Mouse (Mus musculus) layer of hippocampus, adult 18-20 months (tissue): ENCODE results near the gene Rab11fip4. TPM values are rescaled to one million over a fixed set of nuclear protein-coding genes. Genes with fewer than 3 reads are reported as not detected.

Experiments used
- DNase-seq, 2 experiments: peaks; one replicate each; pipeline ENCODE4 v3.0.0; 2022; ENCODE audit warnings: low spot score in 2 of 2
- long read RNA-seq: library from polyadenylated mRNA; stranded (forward); transcript quantifications from one replicate; pipeline ENCODE4 v2.0.0, GENCODE M21; 2021
- total RNA-seq, 2 experiments: library from RNA; stranded (reverse); gene quantifications; 2 replicates each; pipeline ENCODE4 v1.2.3; 2021

Rab11fip4 gene
- 100 to 1,000 TPM; 171 to 175 TPM for total RNA-seq
- long read RNA-seq, full-length matches to known transcripts = 69 of 163 reads
- long read RNA-seq, partial matches to known transcripts = 13 of 163 reads
- long read RNA-seq, other reads (novel, unspliced or antisense) = 81 of 163 reads

DNA sequence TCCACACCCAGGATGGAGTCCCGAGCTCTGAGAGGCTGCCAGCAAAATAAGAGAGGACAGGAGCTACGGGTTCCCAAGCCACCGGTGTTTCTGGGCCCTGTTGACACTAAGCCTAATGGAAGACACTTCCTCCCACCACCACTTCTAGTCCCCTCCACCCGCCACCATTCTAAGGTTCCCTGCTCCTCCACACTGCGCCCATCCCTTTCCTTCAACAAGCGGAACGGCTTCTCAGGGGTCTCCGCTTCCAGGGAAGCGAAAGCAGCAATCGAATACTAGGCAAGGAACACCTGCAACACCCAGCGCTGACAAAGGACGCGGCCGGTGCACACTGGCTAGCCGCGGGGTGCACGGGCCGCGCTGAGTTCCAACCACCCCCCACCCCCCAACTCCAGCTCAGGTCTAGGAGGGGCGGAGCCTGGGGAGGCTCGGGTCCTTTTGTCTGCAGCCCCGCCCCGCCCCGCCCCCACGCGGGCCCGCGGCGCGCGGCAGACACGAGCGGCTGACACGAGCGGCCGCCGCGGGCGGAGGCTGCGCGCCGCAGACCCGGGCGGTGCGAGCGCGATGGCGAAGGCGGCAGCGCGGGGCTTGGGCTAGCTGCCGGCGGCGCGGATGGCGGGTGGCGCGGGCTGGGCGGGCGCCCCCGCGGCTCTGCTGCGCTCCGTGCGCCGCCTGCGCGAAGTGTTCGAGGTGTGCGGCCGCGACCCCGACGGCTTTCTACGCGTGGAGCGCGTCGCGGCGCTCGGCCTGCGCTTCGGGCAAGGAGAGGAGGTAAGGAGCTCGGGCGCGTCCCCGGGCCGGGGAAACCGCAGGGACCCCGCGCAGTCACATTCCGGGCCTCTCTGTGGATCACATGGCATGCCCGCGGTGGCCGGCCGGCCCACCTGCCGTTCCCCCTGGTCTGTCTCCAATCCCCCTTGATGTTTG lies at the start of gene Rab11fip4:
Gene Rab11fip4, plus strand, starts transcription at position 549 of the 927 bp plus-strand sequence.
- peak in 1 of 2 experiments; percentile 72 for DNase-seq

DNA sequence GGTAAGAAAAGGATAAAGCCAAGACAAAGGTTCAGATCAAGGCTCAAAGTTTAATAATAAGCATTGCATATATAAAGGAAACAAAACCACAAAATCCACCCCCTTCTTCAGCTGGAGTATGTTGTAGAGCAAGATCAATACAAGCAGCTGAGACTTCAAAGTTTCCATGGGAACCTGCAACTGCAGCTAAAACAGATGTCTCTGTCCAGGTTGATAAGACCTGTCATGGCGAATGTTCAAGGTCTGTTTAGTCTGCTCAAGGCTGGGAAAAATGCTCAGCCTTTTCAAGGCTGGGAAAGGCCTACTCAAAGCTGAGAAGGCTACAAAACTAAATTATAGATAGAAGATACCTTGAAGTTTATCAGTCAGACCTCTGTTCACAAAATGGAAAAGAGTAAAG lies 38.4 kb upstream of the Rab11fip4 start:
- DNase-seq = no peak

DNA sequence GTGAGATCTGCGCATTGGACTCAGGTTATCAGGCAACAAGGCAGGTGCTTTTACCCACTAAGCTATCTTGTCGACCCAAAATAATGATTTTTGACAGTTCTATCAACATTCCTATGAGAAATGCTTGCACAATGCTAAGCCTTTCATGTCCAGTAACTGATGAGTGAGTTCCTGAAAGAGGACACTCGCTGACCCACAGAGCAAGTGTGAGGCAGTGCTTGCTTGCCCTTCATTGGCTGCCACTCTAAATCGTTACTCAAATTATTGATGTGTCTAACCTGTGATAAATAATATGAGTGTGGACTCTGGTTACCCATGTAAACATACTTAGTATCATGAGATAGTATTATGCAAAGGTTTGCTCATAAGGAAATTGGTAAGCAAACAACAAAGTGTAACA lies 30.5 kb upstream of the Rab11fip4 start:
- DNase-seq = no peak

DNA sequence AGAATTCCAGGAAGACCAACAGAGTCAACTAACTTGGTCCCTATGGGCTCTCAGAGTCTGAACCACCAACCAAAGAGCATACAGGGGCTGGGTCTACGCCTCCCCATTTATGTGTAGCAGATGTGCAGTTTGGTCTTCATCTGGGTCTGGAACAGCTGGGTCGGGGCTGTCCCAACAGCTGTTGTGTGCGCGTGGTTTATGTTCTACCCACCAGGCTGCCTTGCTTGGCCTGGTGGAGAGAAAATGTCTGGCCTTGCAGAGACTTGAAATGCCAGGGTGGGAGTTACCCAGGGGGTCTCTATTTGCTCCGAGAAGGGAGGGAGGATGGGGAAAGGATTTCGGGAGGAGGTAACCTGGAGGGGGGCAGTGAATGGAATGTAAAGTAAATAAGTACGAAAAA lies 27.5 kb upstream of the Rab11fip4 start:
- no peak for DNase-seq

DNA sequence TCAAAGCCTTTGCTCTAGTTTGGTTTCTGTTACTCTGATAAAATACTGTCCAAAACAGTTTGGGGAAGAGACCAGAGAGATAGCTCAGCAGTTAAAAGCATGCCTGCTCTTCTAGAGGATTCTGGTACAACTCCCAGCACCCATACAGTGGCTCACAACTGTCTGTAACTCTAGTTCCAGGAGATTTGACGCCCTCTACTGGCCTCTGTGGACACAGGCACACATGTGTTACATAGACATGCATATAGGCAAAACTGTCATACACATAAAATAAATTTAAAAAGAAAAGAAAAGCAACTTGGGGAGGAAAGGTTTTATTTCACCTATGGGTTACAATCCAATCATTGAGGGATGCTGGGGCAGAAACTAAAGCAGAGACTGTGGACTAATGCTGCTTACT lies 24.1 kb upstream of the Rab11fip4 start:
- no peak for DNase-seq

DNA sequence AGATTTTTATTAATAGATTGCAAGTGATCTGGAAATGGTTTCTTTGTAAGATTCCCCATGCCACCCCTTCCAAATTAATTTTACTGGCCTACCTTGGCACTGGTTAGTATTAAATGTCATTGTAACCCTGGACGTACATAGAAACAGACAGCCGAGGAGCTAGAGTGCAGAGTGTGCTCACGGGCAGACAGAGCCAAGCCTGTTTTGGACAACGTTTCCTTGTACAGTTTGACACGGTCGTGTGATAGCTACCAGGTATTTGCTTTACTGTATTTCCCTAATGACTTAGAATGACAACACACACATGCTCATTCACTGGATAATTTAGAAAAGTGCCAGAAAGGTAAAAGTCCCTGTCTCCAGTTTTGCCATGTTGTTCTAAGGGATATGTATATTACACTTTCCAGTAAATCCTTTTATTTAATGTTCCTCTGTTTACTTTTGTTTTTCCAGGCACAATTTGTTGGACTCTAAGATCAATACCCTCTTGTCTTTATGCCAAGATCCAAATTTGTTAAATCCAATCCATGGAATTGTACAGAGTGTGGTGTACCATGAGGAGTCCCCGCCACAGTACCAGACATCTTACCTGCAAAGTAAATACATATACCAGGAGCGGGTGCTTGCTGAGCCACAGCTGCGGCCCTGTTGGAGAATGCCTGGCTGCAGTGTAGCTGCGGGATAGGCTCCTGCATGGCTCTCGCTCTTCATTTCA lies 22.7 kb upstream of the Rab11fip4 start:
- no peak for DNase-seq

DNA sequence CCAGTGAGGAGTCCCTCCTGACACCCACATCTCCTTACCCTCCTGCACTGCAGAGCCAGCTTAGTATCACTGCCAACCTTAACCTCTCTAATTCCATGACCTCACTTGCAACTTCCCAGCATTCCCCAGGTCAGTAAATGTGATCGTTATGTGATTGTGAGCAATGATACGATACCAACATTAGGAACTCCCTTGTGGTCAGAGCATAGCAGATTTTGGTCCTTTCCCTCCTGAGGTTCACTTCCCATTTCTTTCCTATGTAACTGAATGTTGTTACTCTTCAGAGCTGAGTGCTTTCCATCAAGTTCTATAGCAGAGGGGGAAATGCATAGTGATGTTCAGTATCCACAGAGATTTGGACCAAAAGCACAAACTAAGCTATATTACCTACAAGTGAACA lies 20.7 kb upstream of the Rab11fip4 start:
- DNase-seq = no peak

DNA sequence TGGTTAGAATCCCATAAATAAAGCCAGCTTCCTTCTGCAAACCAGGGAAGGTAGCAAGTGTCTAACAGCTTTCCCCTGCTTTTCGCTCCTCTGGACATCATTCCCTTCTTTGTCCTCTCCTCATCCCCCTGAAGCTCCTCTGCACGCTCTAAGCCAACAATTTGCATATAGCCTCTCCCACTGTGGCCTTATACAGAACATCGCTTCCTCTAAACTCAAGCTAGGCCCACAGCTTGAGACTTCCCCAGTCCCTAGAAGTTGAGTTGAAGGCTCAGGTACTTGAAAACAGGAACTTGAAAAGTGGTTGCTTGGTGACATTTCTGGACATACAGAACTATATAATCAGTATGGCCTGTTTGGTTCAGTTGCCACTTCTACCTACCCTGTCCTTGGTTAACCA lies 17.2 kb upstream of the Rab11fip4 start:
- DNase-seq = no peak

DNA sequence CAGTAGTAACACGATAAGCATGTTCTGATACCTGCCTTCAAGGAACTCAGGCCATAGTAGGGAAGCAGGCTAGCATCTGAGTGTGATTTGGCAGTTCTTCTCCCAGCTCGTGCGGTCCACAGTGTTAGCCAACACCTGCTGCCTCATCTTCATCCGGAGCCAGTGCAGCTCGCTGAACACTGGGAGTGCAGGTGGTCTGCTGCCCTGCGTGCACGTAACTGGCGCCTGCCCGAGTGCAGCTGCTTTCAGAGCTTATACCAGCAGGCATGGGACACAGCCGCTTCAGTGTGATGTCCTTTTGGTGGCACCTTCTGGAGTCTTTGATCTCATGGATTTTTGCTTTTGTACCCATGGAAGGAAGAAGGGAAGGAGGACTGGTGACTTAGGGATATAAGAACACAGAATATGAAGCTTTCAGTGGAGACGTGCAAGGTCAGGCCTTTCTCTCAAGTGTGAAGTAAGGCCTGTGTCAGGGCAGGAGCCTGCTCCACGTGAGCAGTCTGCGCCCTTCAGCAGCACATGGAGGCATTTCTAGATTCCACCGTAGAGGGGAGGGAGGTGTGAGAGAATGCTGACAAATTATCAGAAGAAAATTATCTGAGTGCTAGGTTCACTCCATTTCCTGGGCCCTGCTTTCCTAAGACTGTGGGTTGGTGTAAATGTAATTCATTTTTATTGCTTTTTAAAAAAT lies 15.5 kb upstream of the Rab11fip4 start:
- DNase-seq = no peak

DNA sequence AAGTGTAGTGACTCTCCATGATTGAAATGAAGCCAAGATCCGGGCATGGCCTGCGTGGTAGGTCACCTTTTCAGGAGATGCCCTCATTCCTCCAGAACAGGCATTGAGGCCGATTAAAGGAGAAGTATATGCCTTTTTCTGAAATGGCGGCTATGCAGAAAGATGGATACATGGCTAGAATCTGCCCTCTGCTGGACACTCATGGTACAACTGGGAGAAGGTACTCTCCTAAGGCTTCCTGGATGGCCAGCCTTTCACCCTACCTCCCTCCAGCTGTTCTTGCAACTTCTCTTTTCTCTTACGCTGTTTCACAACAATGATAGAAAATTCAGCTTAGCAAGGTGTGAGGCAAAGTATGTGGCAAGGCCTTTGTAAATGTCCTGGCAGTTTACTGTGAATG lies 13.3 kb upstream of the Rab11fip4 start:
- peak; percentile 61 to 90 for DNase-seq

DNA sequence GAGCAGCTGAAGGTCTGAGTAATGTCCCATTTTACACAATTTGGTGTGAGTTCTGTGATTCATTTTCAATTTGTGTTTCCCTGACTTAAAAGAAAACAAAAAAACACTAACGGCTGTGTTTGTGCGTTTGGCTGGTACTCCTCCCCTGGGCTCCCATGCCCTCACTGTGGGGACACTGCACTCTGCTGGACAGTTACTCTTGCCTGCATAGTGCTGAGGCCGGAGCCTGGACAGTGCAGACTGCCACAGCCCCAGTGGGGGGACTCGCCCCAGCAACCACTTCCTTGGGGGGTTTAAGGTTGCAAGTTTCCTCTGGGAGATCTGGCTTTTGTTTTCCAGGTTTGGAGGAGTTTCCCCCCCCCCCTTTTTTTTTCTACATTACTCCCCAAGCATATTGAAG lies 10.4 kb upstream of the Rab11fip4 start:
- no peak for DNase-seq

DNA sequence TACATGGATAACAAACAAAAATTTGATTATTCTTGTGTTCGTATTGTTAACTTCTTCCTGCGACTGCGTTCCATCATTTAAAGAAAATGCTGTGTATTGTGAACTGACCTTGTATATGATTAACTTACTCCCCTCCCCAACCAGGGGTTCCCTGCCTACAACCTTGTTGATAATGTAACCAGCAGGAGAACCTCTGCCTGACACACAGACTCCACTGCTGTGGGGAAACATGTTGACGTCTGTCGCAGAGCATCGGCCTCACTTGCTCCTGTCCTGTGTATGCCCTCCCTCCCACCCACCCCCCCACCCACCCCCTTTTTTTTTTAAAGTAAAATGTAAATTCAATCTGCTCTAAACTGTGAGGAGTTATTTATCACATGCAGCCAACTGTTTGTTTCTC lies 9.8 kb upstream of the Rab11fip4 start:
- no peak for DNase-seq

DNA sequence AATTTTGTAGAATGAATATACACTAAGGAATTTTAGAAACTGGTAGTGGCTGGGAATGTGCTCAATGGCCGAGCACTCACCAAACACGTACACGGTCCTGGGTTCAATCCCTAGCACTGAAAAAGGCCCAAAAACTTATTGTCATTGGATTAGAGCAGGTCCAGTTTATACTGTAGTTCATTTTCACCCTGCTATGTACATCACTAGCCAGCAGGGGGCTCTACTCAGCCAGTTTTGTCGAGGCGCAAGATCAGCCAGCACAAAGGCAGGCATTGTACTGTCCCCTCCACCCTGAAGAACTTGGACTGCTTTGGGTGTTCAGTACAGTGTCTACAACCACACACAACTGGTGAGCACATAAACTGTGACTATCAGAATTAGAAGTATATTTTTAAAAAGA lies 6.8 kb upstream of the Rab11fip4 start:
- DNase-seq = peak; percentile 62 to 87

DNA sequence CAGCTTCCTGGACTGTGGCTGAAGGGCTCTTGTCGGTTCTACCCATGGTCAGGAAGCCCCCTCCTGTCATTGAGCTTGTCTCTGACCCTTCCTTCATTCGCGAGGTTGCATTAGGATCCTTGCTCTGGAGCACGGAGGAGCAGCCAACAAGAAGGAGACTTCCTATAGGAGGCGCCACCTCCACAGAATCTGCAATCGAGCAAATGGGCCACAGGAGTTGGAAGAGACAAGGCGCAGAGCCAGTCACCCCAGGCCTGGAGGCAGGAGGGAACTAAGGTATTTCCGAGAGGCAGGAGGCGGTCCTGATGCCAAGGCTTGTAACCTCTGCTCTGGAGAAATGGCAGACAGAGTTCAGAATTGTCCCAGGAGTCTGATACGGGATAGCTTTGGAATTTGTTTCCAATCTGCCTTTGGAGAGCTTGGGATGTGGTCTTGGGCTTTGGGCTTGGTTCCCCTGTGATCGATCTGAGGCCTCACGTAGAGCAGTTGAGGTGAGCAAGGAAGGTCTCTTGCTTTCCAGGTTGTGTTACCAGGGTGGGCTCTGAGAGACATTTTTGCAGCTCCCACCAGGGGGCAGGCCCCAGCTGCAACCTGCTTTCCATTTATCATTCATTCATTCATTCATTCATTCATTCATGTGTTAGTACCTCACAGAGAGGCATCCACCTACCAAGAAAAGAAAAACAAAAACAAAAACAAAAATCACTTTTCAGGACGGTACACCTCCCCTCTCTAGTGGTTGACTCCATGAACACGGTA lies 1.5 kb upstream of the Rab11fip4 start:
- DNase-seq = peak in 1 of 2 experiments; percentile 52

DNA sequence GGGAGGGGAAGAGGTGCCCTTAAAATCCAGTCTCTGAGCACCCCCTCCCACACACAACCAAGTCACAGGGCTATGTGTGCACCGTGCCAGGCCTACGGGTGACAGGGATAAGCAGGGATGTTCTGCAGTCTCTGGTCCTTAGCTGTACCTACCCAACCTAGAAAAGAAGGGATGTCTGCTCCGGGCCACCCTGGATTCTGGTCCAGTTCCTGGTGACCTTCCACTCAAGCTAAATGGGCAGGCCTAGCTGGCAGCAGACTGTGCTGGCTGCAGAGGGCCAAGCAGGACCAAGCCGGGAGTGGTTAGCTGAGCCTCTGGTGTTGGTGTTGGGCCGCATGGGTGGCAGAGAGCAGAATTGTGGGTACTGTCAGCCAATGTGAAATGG lies 571 bp downstream of the Rab11fip4 start:
- DNase-seq = peak in 1 of 2 experiments; percentile 33

DNA sequence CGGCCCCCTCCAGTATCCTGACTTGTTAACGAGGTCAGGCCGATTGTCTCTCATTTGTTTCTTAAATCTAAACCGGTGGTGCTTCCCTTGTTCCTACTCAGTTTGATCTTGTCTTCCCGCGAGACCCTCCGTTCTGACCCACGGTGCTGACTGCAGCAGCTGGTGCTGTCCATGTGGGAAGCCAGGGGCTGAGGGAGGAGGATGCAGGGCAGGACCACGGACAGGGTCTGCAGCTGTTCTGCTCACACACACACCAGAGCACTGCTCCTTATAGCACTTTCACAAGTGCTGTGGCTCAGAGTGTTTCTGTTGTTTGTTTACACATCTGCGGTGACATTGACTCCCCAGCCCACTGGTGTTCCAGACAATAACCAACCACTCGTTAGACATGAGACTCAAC lies 2.5 kb downstream of the Rab11fip4 start:
- no peak for DNase-seq

DNA sequence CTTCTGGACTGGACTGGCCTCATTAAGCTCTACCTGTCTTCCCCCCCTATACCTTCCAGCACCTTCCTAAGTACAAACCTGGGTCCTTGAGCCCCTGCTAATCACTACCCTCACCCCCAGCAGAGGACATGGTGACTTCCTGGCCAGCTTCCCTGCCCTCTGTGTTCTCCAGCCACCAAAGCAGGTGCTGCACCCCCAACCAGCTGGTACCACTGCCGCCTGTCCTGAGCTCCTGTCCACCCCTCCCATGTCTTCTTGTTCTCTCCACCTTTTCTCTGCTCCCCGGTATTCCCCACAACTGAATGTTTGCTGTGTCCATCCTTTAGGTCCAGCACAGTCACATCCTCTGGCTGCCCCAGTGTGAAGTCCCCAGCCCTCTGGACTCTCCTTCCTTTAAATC lies 19.4 kb downstream of the Rab11fip4 start:
- DNase-seq = no peak

DNA sequence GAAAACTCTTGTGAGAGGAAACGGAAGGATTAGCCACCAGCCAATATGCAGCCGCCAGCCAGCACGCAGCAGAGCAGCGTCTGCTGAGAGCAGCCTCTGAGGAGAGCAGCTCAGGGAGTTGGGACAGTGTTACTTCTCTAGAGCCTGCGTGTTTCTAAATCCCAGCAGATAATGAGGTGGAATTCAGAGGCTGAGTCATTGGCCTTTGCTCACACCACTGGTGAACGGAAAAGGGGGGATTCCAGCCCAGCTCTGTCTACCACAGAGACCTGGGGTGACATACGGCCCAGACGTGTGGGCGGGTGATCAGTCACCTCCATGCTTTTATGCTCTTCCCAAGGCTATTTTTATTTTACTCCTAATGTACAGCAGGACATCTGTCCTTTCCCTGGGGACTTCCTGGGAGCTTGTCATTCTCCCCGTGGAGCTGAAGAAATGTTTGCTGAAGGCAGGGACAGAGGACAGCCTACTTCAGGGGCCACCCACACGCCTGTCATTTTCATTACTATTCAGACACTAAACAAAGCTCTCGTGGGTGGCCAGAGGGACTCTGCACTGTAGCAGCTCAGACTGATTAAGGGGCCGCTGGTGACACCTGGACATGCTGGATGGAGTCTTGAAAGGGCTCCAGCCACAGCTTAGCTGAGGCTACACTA lies 20.1 kb downstream of the Rab11fip4 start:
- peak; percentile 50 to 60 for DNase-seq

DNA sequence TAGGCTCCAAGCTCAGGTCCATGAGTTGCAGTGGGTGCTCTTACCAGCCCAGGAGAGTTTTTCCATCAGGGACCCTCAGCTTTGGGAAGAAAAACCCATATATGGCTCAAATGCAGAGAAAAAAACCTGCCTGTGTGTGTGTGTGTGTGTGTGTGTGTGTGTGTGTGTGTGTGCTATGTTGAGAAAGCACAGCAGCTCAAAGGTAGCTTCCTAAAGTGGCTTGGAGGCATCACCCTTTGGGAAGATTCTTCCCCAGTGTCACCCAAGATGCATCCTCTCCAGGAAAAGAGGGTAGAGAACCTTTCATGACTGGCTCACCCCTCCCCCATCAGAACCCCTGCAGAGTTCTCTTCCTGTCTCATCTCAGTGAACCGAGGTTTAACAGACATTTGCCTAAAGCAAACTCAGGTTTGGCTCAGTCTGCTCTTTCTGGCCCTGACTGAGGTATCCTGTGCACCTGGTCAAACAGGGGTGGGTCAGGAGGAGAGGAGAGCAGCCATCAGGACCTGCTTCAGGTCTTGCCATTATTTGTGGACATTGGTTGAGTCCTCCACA lies 21.1 kb downstream of the Rab11fip4 start:
- no peak for DNase-seq

DNA sequence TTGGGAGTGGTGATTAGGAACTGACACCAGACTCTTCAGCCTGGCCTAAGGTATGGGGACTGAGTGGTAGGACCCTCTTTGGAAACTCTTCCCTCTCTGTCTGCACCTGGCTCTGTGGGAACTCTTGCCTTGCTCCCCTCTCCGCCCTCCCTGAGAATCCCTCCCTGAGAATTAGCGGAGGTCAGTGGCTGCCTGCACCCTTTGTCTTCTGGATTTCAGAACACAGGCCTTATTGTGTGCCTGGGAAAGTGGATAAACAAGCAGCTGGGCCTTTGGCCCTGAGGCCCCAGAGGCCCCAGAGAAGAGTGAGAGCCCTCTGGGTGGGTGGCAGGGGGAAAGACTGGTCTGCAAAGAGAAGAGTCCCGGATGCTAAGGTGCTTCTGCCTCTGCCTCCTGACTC lies 22.1 kb downstream of the Rab11fip4 start:
- DNase-seq = no peak
